ENCODE assay signal across 20 mouse cellular contexts in the genomic region with DNA sequence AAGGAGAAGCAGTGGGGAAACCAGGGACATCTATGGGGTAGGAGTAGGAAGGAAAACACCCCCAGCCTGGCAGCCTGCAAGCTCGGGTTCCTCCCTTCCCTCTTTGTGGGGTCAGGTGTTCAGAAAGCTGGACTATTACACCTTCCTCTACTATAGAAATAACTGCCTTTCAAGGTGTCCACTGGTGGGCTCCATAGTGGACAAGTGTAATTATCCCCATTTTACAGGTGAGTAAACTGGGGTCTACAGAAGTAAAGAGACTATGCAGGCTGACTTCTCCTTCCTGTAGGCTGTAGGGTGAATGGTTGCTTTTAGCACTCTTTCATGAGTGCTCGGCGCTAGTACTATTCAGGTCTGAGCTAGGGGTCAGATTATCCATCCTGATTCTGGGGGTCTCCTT. TPM values are rescaled to one million over a fixed set of nuclear protein-coding genes. Genes with fewer than 3 reads are reported as not detected.
DNase-seq lines count a peak whose midpoint lies in the region; ATAC-seq and TF ChIP-seq lines count a peak whose summit lies in the region.
"Had no signal": no experiment of that assay in that cellular context is flagged by ENCODE, and none has a peak within 500 bp of the region (broad histone marks: within the 10 kb centered on the region; RNA-seq: fewer than 3 reads in every experiment).

No protein-coding gene starts in this region.

- H3K9ac ChIP-seq in hindbrain, embryonic 12.5 days = 0 out of 2 replicates have a peak overlapping the region, but pooled peaks have one; percentile 13
- no peak overlapping the region for H3K9ac ChIP-seq in neural tube, embryonic 12.5 days
- H3K9ac ChIP-seq in heart, embryonic 11.5 days (ENCODE audit: low read depth, low read length) = no peak overlapping the region
- H3K9ac ChIP-seq: heart, embryonic 13.5 days; intestine, embryonic 15.5 days; liver, embryonic 14.5 days; lung, embryonic 15.5 days had no signal

- DNase-seq in kidney, adult 2 months = no peak
- DNase-seq in kidney, postnatal 14 days = no peak
- peak; percentile 15 for DNase-seq in embryo, embryonic 11 days
- DNase-seq in heart, postnatal 25 days (ENCODE audit: low spot score) = no peak
- DNase-seq: adrenal gland, postnatal 14 days; gastrocnemius, postnatal 10 days; lung, postnatal 4 days; thymus, postnatal 4 days had no signal

- WGBS in kidney, adult 2 months = 19% methylated on average over 3 of the region's 3 CpGs
- WGBS in hindbrain, embryonic 12.5 days = 5% methylated on average over 3 of the region's 3 CpGs
- WGBS in neural tube, embryonic 12.5 days = 3% methylated on average over 3 of the region's 3 CpGs
- WGBS in heart, embryonic 11.5 days (ENCODE audit: insufficient replicate concordance) = 8% methylated on average over 3 of the region's 3 CpGs

- no peaks in the 10 kb centered on the region for H3K36me3 ChIP-seq in kidney, adult 2 months (ENCODE audit: control insufficient read depth, insufficient read depth, low read length)
- no peaks in the 10 kb centered on the region for H3K36me3 ChIP-seq in hindbrain, embryonic 12.5 days
- H3K36me3 ChIP-seq in neural tube, embryonic 12.5 days = no peaks in the 10 kb centered on the region
- no peaks in the 10 kb centered on the region for H3K36me3 ChIP-seq in heart, embryonic 11.5 days (ENCODE audit: control insufficient read depth, insufficient read depth, low read length)
- H3K36me3 ChIP-seq: heart, embryonic 13.5 days; intestine, embryonic 15.5 days; lung, embryonic 15.5 days had no signal

- H3K4me3 ChIP-seq in kidney, adult 2 months (ENCODE audit: insufficient read depth, low read depth, low read length) = peak overlapping the region; percentile 29; the same call in 1 of the 2 replicates
- H3K4me3 ChIP-seq in hindbrain, embryonic 12.5 days = peak overlapping the region; percentile 4; the same call in 1 of the 2 replicates
- no peak overlapping the region for H3K4me3 ChIP-seq in neural tube, embryonic 12.5 days
- no peak overlapping the region for H3K4me3 ChIP-seq in heart, embryonic 11.5 days (ENCODE audit: low read depth, low read length)
- H3K4me3 ChIP-seq: heart, embryonic 13.5 days had no signal

- no peaks in the 10 kb centered on the region; the same call in 1 of the 2 replicates for H3K4me1 ChIP-seq in kidney, adult 2 months (ENCODE audit: control insufficient read depth, insufficient read depth, low read length)
- H3K4me1 ChIP-seq in hindbrain, embryonic 12.5 days = peaks cover 46% of the 10 kb centered on the region
- peaks cover 34% of the 10 kb centered on the region for H3K4me1 ChIP-seq in neural tube, embryonic 12.5 days
- H3K4me1 ChIP-seq in heart, embryonic 11.5 days (ENCODE audit: control insufficient read depth, insufficient read depth, low read length) = peaks cover 15% of the 10 kb centered on the region

- intact Hi-C loops in heart, postnatal 25 days (cut with DNase I) = loop anchor here (5.0 to 10.0 kb wide), 3 partner anchors 69 to 403 kb away; a partner anchor contains a TSS

- ATAC-seq in hindbrain, embryonic 12.5 days (ENCODE audit: low FRiP score) = no peak
- no peak for ATAC-seq in neural tube, embryonic 12.5 days (ENCODE audit: low FRiP score, low read depth)
- ATAC-seq in heart, embryonic 11.5 days (replicated peaks; ENCODE audit: insufficient number of reproducible peaks, low FRiP score, low TSS enrichment) = no peak

- no peaks in the 10 kb centered on the region for H3K27me3 ChIP-seq in kidney, adult 2 months (replicated peaks; ENCODE audit: control insufficient read depth, insufficient read depth, low read length)
- H3K27me3 ChIP-seq in hindbrain, embryonic 12.5 days = peaks cover 97% of the 10 kb centered on the region
- peaks cover 96% of the 10 kb centered on the region for H3K27me3 ChIP-seq in neural tube, embryonic 12.5 days (replicated peaks)
- H3K27me3 ChIP-seq in heart, embryonic 11.5 days (ENCODE audit: control insufficient read depth, insufficient read depth, low read length) = peaks cover 98% of the 10 kb centered on the region

- no peak for TF ChIP-seq POLR2A in kidney, adult 2 months (IDR thresholded peaks at IDR 0.05; ENCODE audit: low read depth, low read length)

- TF ChIP-seq CTCF in kidney, adult 2 months (conservative IDR thresholded peaks at IDR 0.05; ENCODE audit: insufficient read depth, insufficient read length, low read depth, low read length) = no peak

- H3K4me2 ChIP-seq in hindbrain, embryonic 12.5 days (replicated peaks) = peak overlapping the region; percentile 23
- H3K4me2 ChIP-seq in neural tube, embryonic 12.5 days (replicated peaks) = peak overlapping the region; percentile 41
- H3K4me2 ChIP-seq in heart, embryonic 11.5 days = no peak overlapping the region
- H3K4me2 ChIP-seq: heart, embryonic 13.5 days had no signal

- H3K27ac ChIP-seq in kidney, adult 2 months (ENCODE audit: insufficient read depth, low read depth, low read length) = peak overlapping the region; percentile 78
- peak overlapping the region; percentile 82 for H3K27ac ChIP-seq in hindbrain, embryonic 12.5 days
- H3K27ac ChIP-seq in neural tube, embryonic 12.5 days = peak overlapping the region; percentile 21
- no peak overlapping the region for H3K27ac ChIP-seq in heart, embryonic 11.5 days (ENCODE audit: low read depth, low read length)
- H3K27ac ChIP-seq: heart, embryonic 13.5 days; intestine, embryonic 15.5 days; liver, embryonic 14.5 days; lung, embryonic 15.5 days had no signal

- no peaks in the 10 kb centered on the region for H3K9me3 ChIP-seq in hindbrain, embryonic 12.5 days (replicated peaks)
- H3K9me3 ChIP-seq in neural tube, embryonic 12.5 days = no peaks in the 10 kb centered on the region
- no peaks in the 10 kb centered on the region for H3K9me3 ChIP-seq in heart, embryonic 11.5 days (replicated peaks; ENCODE audit: control insufficient read depth, low read length)
- H3K9me3 ChIP-seq: heart, embryonic 13.5 days; intestine, embryonic 15.5 days; lung, embryonic 15.5 days had no signal

RNA-seq across cellular contexts. Expression of a gene that starts 4.3 kb away (rescaled TPM):
- polyA plus RNA-seq in kidney, adult 2 months (2012; rRNA removed) = 25.8 and 29.7 TPM in 2 replicates
- polyA plus RNA-seq in hindbrain, embryonic 12.5 days (2016; fragmentation: Nextera tagmentation; extraction: Ambion mirVana) = 15.1 and 18.6 TPM in 2 replicates
- polyA plus RNA-seq in neural tube, embryonic 12.5 days (2016; fragmentation: Nextera tagmentation; extraction: Ambion mirVana) = 21.9 and 23.3 TPM in 2 replicates
- not detected in 2 replicates for polyA plus RNA-seq in heart, embryonic 11.5 days (2014; fragmentation: Nextera tagmentation; extraction: Ambion mirVana)
- not detected for total RNA-seq in heart, postnatal 25 days (2021)
- total RNA-seq: adrenal gland, postnatal 14 days; CH12.LX; gastrocnemius, postnatal 10 days; heart, postnatal 36 days; MEL had no signal
- polyA plus RNA-seq: heart, embryonic 13.5 days; large intestine, adult 2 months; liver, embryonic 14.5 days; small intestine, adult 2 months had no signal

Comparison
In these comparisons a context has a peak if more than half of its experiments do, and no peak if none do; other contexts are left out.
1. H3K4me3 ChIP-seq: peak in kidney, adult 2 months (single experiment) and hindbrain, embryonic 12.5 days (single experiment); none in neural tube, embryonic 12.5 days (single experiment) and heart, embryonic 11.5 days (single experiment).
2. RNA of a gene that starts 4.3 kb away (polyA plus RNA-seq): 25.8 to 29.7 TPM in kidney, adult 2 months, 21.9 to 23.3 TPM in neural tube, embryonic 12.5 days and 15.1 to 18.6 TPM in hindbrain, embryonic 12.5 days; not detected in heart, embryonic 11.5 days; every median in the first group is over 10 times any median in the second.